Mouse (Mus musculus): ENCODE measurements at regions not wholly inside any gene's neighbourhood (a gene's known extent, or its start where the extent isn't known, plus 50 kb on each side); places are given as distances from the start of the nearest gene placed in this dataset.

GRCm38 (mm10) chr7:117752302-117753185 lies 363.4 kb downstream of the Rps15a start:
- no peak for DNase-seq
- intact Hi-C loops (cut with DNase I; ENCODE audit: low total_unique reads), result no loop called here

- intact Hi-C loops (cut with DNase I; ENCODE audit: low total_unique reads), result no loop called here
- DNase-seq, result no peak
These were observed 367.2 kb downstream of the Xylt1 start for GRCm38 (mm10) chr7:117747991-117748390.

- no peak for DNase-seq
- intact Hi-C loops (cut with DNase I; ENCODE audit: low total_unique reads), result no loop called here
These were observed 365.6 kb downstream of the Xylt1 start for GRCm38 (mm10) chr7:117746393-117746792.

GRCm38 (mm10) chr7:117739706-117740105 lies 358.9 kb downstream of the Xylt1 start:
- peak; percentile 14 for DNase-seq
- intact Hi-C loops (cut with DNase I; ENCODE audit: low total_unique reads), result no loop called here

GRCm38 (mm10) chr7:117735699-117736020 lies 354.9 kb downstream of the Xylt1 start:
- no peak for DNase-seq
- intact Hi-C loops (cut with DNase I; ENCODE audit: low total_unique reads), result no loop called here

GRCm38 (mm10) chr7:117734994-117735698 lies 354.4 kb downstream of the Xylt1 start:
- intact Hi-C loops (cut with DNase I; ENCODE audit: low total_unique reads), result no loop called here
- DNase-seq, result no peak

GRCm38 (mm10) chr7:117729067-117729466 lies 348.3 kb downstream of the Xylt1 start:
- DNase-seq, result no peak
- intact Hi-C loops (cut with DNase I; ENCODE audit: low total_unique reads), result no loop called here

Small RNA genes lying in the stretch of these regions (microRNA-seq; reads per million reads assigned to microRNA genes)
- gene Gm24063, result 0 reads per million in 2 experiments

Data from gastrocnemius, postnatal 14 days (tissue).